Mouse (Mus musculus) CH12.LX (cell line): ENCODE data around the gene Ccdc152.

Experiments used
- E2F4 ChIP-seq: IDR thresholded peaks from 2 replicates; pipeline ENCODE4 v1.6.1; 2011; ENCODE audit warnings: low read depth, low read length, improper control_type of control experiment; ENCODE audit not compliant: insufficient replicate concordance
- ELF1 ChIP-seq: IDR thresholded peaks from 2 replicates; pipeline ENCODE4 v1.6.1; 2014; ENCODE audit warnings: low read depth, mild to moderate bottlenecking, inconsistent platforms, low read length, improper control_type of control experiment
- GABPA ChIP-seq: IDR thresholded peaks from 2 replicates; pipeline ENCODE4 v1.6.1; 2012; ENCODE audit warnings: low read depth, low read length, improper control_type of control experiment, inconsistent platforms; ENCODE audit not compliant: insufficient replicate concordance
- POLR2A ChIP-seq: IDR thresholded peaks from 2 replicates; pipeline ENCODE4 v1.6.1; 2011; ENCODE audit warnings: low read depth, mild to moderate bottlenecking, improper control_type of control experiment, low read length

GRCm38 (mm10) chr15:3312937-3313336, 9.6 kb upstream of the Ccdc152 start:
- no peak for TF ChIP-seq ELF1
- TF ChIP-seq GABPA, result no peak
- TF ChIP-seq POLR2A, result no peak
- no peak for TF ChIP-seq E2F4
